Mouse (Mus musculus): ENCODE measurements at regions not wholly inside any gene's neighbourhood (a gene's known extent, or its start where the extent isn't known, plus 50 kb on each side); places are given as distances from the start of the nearest gene placed in this dataset.

DNA sequence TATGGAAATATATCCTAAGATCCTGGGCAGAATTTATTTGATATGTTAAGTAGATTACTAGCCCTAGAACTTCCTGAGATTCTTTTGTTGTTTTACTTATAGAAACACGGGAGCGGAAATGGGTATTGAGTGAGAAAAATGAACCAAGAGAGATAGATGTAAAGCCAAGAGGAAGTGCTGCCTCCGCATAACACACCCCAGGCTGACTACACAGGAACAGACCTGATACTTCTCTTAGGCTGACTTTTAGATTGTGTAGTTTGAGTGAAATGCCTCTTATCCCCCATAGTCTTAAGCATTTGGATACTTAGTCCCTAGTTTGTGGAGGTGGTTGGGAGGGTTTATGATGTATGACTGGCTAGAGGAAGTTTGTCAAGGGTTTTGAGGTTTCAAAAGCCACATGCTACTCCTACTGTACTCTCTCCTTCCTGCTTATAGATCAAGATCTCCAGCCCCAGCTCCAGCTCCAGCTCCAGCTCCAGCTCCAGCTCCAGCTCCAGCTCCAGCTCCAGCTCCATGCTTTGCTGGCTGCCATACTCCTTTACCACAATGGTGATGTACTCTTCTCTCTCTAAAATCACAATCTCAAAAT, 210.0 kb upstream of the Nrp1 start:
- ATAC-seq (replicated peaks; ENCODE audit: insufficient number of reproducible peaks, low FRiP score, low TSS enrichment) = no peak

DNA sequence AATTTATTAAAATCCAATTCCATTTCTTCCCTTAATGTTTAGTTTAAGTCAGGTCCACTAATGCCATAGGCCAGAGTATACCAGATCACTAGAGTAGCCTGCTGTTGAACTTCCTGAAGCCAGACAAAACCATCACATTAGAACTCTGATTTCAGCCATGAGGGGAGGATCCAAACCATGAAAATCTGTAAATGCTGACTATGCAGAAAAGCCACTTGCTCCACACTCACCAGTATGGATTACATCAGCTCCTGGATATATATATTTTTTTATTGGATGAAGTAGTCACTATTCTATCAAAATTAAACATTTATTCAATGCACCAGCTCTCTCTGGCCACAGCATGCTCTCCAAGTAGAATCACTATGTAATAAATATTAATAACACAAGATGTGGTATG, 202.8 kb upstream of the Nrp1 start:
- Histone ChIP-seq H3K36me3 (ENCODE audit: control insufficient read depth, insufficient read depth, low read length) (no peaks in the 10 kb centered on the region), H3K9me3 (replicated peaks; ENCODE audit: control insufficient read depth, low read length) (no peaks in the 10 kb centered on the region), H3K9ac (ENCODE audit: low read depth, low read length) (no peak overlapping the region), H3K27me3 (ENCODE audit: control insufficient read depth, insufficient read depth, low read length) (no peaks in the 10 kb centered on the region), H3K27ac (ENCODE audit: low read depth, low read length) (0 out of 2 replicates have a peak overlapping the region, but pooled peaks have one; percentile 16), H3K4me1 (ENCODE audit: control insufficient read depth, insufficient read depth, low read length) (peaks cover 16% of the 10 kb centered on the region; the same call in 1 of the 2 replicates), H3K4me3 (ENCODE audit: low read depth, low read length) (no peak overlapping the region), H3K4me2 (no peak overlapping the region)
- no peak for ATAC-seq (replicated peaks; ENCODE audit: insufficient number of reproducible peaks, low FRiP score, low TSS enrichment)

More for the DNA sequence above, 210.0 kb upstream of the Nrp1 start:
- H3K9me3 ChIP-seq (replicated peaks; ENCODE audit: control insufficient read depth, low read length) = no peaks in the 10 kb centered on the region
- WGBS (ENCODE audit: insufficient replicate concordance) = 71% methylated on average over 3 of the region's 3 CpGs
- no peaks in the 10 kb centered on the region for H3K36me3 ChIP-seq (ENCODE audit: control insufficient read depth, insufficient read depth, low read length)
- H3K4me3 ChIP-seq (ENCODE audit: low read depth, low read length) = no peak overlapping the region
- H3K4me1 ChIP-seq (ENCODE audit: control insufficient read depth, insufficient read depth, low read length) = no peaks in the 10 kb centered on the region
- no peak overlapping the region for H3K27ac ChIP-seq (ENCODE audit: low read depth, low read length)
- no peak overlapping the region for H3K4me2 ChIP-seq
- no peaks in the 10 kb centered on the region for H3K27me3 ChIP-seq (ENCODE audit: control insufficient read depth, insufficient read depth, low read length)
- no peak overlapping the region for H3K9ac ChIP-seq (ENCODE audit: low read depth, low read length)

DNA sequence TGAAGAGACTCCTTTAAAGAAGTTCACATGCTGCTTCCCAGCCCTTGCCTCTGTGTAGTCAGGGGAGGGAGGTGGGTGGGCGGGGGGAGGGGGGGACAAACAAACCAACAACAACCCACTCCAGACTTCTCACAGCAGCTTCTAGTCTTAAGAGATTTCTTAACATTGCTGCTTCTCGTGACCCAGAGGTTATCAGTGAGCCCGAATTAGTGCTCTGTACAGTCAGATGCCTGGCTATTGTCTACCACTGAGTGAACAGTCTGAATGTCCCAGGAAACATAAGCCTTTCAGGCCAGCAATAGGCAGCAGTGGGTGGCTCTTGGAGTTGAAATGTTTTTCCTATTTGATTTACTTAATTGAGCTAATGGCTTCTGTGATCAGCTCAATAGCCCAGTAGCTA, 202.2 kb upstream of the Nrp1 start:
- Histone ChIP-seq H3K9me3 (replicated peaks; ENCODE audit: control insufficient read depth, low read length) (no peaks in the 10 kb centered on the region), H3K27ac (ENCODE audit: low read depth, low read length) (0 out of 2 replicates have a peak overlapping the region, but pooled peaks have one; percentile 16), H3K4me2 (no peak overlapping the region), H3K36me3 (ENCODE audit: control insufficient read depth, insufficient read depth, low read length) (no peaks in the 10 kb centered on the region), H3K27me3 (ENCODE audit: control insufficient read depth, insufficient read depth, low read length) (no peaks in the 10 kb centered on the region), H3K4me3 (ENCODE audit: low read depth, low read length) (no peak overlapping the region), H3K4me1 (ENCODE audit: control insufficient read depth, insufficient read depth, low read length) (peaks cover 16% of the 10 kb centered on the region; the same call in 1 of the 2 replicates), H3K9ac (ENCODE audit: low read depth, low read length) (no peak overlapping the region)
- WGBS (ENCODE audit: insufficient replicate concordance) = 15% methylated on average over 3 of the region's 3 CpGs
- ATAC-seq (replicated peaks; ENCODE audit: insufficient number of reproducible peaks, low FRiP score, low TSS enrichment) = no peak; the same call in 1 of the 2 replicates

DNA sequence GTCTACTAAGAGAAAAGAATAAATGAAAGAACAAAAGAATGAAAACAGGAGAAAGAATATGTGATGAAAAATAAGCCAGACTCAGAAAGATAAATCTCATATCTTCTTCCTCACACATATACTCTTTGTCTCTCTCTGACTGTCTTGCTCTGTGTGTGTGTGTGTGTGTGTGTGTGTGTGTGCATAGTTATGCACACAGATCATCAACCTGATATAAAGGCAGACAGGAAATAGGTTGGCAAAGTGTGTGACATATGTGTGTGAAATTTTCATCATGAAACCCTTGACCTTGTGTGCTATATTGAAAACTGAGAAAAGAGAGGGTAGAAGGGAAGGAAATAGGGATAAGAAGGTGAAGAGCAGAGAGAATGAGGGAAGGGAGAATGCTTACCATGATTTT, 195.5 kb upstream of the Nrp1 start:
- H3K4me1 ChIP-seq (ENCODE audit: control insufficient read depth, insufficient read depth, low read length) = no peaks in the 10 kb centered on the region
- no peaks in the 10 kb centered on the region for H3K9me3 ChIP-seq (replicated peaks; ENCODE audit: control insufficient read depth, low read length)
- ATAC-seq (replicated peaks; ENCODE audit: insufficient number of reproducible peaks, low FRiP score, low TSS enrichment) = no peak
- no peaks in the 10 kb centered on the region for H3K36me3 ChIP-seq (ENCODE audit: control insufficient read depth, insufficient read depth, low read length)
- no peak overlapping the region for H3K9ac ChIP-seq (ENCODE audit: low read depth, low read length)
- H3K4me2 ChIP-seq = no peak overlapping the region
- no peaks in the 10 kb centered on the region for H3K27me3 ChIP-seq (ENCODE audit: control insufficient read depth, insufficient read depth, low read length)
- no peak overlapping the region for H3K4me3 ChIP-seq (ENCODE audit: low read depth, low read length)
- no peak overlapping the region for H3K27ac ChIP-seq (ENCODE audit: low read depth, low read length)

DNA sequence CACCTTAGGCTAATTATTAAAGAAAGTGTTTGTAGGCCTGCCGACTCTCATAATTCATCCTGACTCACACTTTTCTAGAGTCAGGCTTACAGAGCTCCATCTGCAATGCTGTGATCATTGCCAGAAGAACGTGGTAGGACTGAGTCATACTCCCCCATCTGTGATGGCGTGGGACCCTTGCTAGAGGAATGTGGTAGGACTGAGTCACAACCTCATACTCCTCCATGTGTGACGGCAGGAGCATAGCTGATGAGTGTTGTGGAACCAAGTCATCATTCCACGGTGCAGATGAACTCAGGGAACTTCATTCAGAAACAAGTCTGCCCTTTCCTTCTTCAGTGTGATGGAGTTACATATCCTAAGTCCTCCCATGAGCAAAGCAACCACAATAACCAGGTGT, 193.4 kb upstream of the Nrp1 start:
- ATAC-seq (replicated peaks; ENCODE audit: insufficient number of reproducible peaks, low FRiP score, low TSS enrichment) = no peak
- 87% methylated on average over 5 of the region's 5 CpGs for WGBS (ENCODE audit: insufficient replicate concordance)
- Histone ChIP-seq H3K27me3 (ENCODE audit: control insufficient read depth, insufficient read depth, low read length) (no peaks in the 10 kb centered on the region), H3K9ac (ENCODE audit: low read depth, low read length) (no peak overlapping the region), H3K27ac (ENCODE audit: low read depth, low read length) (no peak overlapping the region), H3K4me3 (ENCODE audit: low read depth, low read length) (no peak overlapping the region), H3K36me3 (ENCODE audit: control insufficient read depth, insufficient read depth, low read length) (no peaks in the 10 kb centered on the region), H3K4me2 (no peak overlapping the region), H3K9me3 (replicated peaks; ENCODE audit: control insufficient read depth, low read length) (no peaks in the 10 kb centered on the region), H3K4me1 (ENCODE audit: control insufficient read depth, insufficient read depth, low read length) (no peaks in the 10 kb centered on the region)

DNA sequence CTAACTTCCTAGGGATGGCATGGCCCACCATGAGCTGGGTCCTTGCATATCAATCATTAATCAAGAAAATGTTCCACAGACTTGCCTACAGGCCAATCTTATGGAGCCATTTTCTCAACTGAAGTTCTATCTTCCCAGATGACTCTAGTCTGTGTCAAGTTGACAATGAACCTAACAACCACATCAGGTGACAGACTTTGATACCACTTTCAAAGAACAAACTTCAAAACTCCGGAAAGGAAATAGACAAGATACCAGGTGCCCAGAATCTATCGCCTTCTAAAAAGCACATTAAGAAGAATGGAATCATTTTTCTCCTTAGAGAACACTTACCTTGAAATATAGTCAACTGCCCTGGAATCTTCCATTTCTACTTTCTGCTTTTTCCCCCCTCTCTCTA, 192.8 kb upstream of the Nrp1 start:
- H3K9me3 ChIP-seq (replicated peaks; ENCODE audit: control insufficient read depth, low read length) = no peaks in the 10 kb centered on the region
- no peak overlapping the region for H3K4me3 ChIP-seq (ENCODE audit: low read depth, low read length)
- H3K9ac ChIP-seq (ENCODE audit: low read depth, low read length) = no peak overlapping the region
- no peaks in the 10 kb centered on the region for H3K36me3 ChIP-seq (ENCODE audit: control insufficient read depth, insufficient read depth, low read length)
- no peak for ATAC-seq (replicated peaks; ENCODE audit: insufficient number of reproducible peaks, low FRiP score, low TSS enrichment)
- no peaks in the 10 kb centered on the region for H3K27me3 ChIP-seq (ENCODE audit: control insufficient read depth, insufficient read depth, low read length)
- no peaks in the 10 kb centered on the region for H3K4me1 ChIP-seq (ENCODE audit: control insufficient read depth, insufficient read depth, low read length)
- no peak overlapping the region for H3K27ac ChIP-seq (ENCODE audit: low read depth, low read length)
- WGBS (ENCODE audit: insufficient replicate concordance) = 76% methylated on average over 2 of the region's 2 CpGs
- H3K4me2 ChIP-seq = no peak overlapping the region

DNA sequence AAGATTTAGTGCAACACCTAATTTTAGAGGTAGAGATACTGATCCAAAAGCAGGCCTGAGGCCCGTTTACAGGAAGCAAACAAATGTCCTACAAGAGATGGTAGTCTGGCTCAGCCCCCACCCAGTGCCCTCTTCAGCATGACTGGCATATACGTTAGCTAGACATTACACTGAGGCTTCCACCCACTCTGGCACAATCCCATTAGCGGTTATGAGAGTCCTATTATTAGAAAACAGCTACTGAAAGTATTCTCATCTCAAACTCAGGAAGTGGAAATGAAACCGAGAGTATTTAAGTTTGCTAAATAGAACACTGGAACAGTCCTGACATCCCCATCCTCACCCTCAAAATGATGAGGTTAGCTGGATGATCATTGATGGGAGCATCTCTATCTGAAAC, 192.3 kb upstream of the Nrp1 start:
- Histone ChIP-seq H3K4me1 (ENCODE audit: control insufficient read depth, insufficient read depth, low read length) (no peaks in the 10 kb centered on the region), H3K9me3 (replicated peaks; ENCODE audit: control insufficient read depth, low read length) (no peaks in the 10 kb centered on the region), H3K36me3 (ENCODE audit: control insufficient read depth, insufficient read depth, low read length) (no peaks in the 10 kb centered on the region), H3K4me2 (no peak overlapping the region), H3K27ac (ENCODE audit: low read depth, low read length) (no peak overlapping the region), H3K4me3 (ENCODE audit: low read depth, low read length) (no peak overlapping the region), H3K27me3 (ENCODE audit: control insufficient read depth, insufficient read depth, low read length) (no peaks in the 10 kb centered on the region), H3K9ac (ENCODE audit: low read depth, low read length) (no peak overlapping the region)
- 68% methylated on average over 4 of the region's 4 CpGs for WGBS (ENCODE audit: insufficient replicate concordance)
- ATAC-seq (replicated peaks; ENCODE audit: insufficient number of reproducible peaks, low FRiP score, low TSS enrichment) = no peak

DNA sequence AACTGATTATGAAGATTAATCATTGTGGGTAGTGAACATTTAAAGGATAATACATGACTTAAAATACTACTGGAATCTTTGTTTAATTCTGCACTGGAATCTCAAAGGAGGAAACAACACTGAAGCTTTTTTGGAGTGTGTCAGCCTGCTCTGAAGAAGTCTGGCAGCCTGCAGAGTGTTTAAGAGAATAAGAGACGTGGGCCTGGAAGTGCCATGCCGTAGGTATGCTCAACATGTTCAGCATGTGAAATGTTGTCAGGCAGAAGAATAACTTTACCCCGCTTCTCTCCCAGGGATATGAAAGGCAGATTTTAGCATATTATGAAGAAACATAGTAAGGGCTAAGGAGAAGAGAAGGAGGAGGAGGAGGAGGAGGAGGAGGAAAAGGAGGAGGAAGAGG, 189.6 kb upstream of the Nrp1 start:
- H3K4me3 ChIP-seq (ENCODE audit: low read depth, low read length) = no peak overlapping the region
- no peak overlapping the region for H3K9ac ChIP-seq (ENCODE audit: low read depth, low read length)
- H3K27ac ChIP-seq (ENCODE audit: low read depth, low read length) = no peak overlapping the region
- no peaks in the 10 kb centered on the region for H3K36me3 ChIP-seq (ENCODE audit: control insufficient read depth, insufficient read depth, low read length)
- WGBS (ENCODE audit: insufficient replicate concordance) = 82% methylated on average over 3 of the region's 3 CpGs
- no peak overlapping the region for H3K4me2 ChIP-seq
- no peak for ATAC-seq (replicated peaks; ENCODE audit: insufficient number of reproducible peaks, low FRiP score, low TSS enrichment)
- no peaks in the 10 kb centered on the region for H3K9me3 ChIP-seq (replicated peaks; ENCODE audit: control insufficient read depth, low read length)
- no peaks in the 10 kb centered on the region for H3K4me1 ChIP-seq (ENCODE audit: control insufficient read depth, insufficient read depth, low read length)
- H3K27me3 ChIP-seq (ENCODE audit: control insufficient read depth, insufficient read depth, low read length) = no peaks in the 10 kb centered on the region

DNA sequence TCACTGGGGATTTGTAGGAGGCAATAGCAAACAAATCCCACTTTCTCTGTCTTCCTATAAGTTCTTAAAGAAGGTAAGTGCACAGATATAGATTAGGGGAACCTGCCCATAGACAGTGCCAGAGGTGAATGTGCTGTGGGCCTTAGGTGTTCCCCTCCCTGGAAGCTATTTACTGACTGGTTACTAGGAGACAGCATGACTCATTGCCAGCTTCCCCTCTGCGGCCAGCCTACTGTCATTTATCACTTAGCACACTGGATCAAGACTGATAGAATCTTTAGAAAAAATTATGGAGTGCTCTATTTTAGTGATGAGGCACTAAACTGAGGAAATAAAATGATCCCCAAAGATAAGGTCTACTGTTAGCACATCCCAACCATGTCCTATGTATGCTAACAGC, 187.3 kb upstream of the Nrp1 start:
- no peak overlapping the region for H3K4me2 ChIP-seq
- no peak overlapping the region for H3K4me3 ChIP-seq (ENCODE audit: low read depth, low read length)
- no peaks in the 10 kb centered on the region for H3K36me3 ChIP-seq (ENCODE audit: control insufficient read depth, insufficient read depth, low read length)
- H3K9ac ChIP-seq (ENCODE audit: low read depth, low read length) = no peak overlapping the region
- H3K27me3 ChIP-seq (ENCODE audit: control insufficient read depth, insufficient read depth, low read length) = no peaks in the 10 kb centered on the region
- no peaks in the 10 kb centered on the region for H3K4me1 ChIP-seq (ENCODE audit: control insufficient read depth, insufficient read depth, low read length)
- H3K9me3 ChIP-seq (replicated peaks; ENCODE audit: control insufficient read depth, low read length) = no peaks in the 10 kb centered on the region
- H3K27ac ChIP-seq (ENCODE audit: low read depth, low read length) = no peak overlapping the region
- ATAC-seq (replicated peaks; ENCODE audit: insufficient number of reproducible peaks, low FRiP score, low TSS enrichment) = no peak
- 19% methylated on average over 1 of the region's 1 CpGs for WGBS (ENCODE audit: insufficient replicate concordance)

All from heart, embryonic 11.5 days (tissue).